Mouse (Mus musculus) T-cell, adult 2 months (primary cell): Measurements from ENCODE around the gene Bahcc1.

ENCODE experiments used
- DNase-seq: peaks from one replicate; pipeline ENCODE4 v3.0.0; 2022; ENCODE audit warnings: low spot score

Gene Bahcc1

GRCm38 (mm10) chr11:120206669-120207090, 26.1 kb upstream of the Bahcc1 start:
- no peak for DNase-seq

- DNase-seq = no peak
These were observed 23.9 kb upstream of the Bahcc1 start for GRCm38 (mm10) chr11:120208848-120209247.

- DNase-seq = no peak
These were observed 23.3 kb upstream of the Bahcc1 start for GRCm38 (mm10) chr11:120209462-120209861.

- DNase-seq = no peak
These were observed 17.0 kb upstream of the Bahcc1 start for GRCm38 (mm10) chr11:120215726-120216241.

- DNase-seq = no peak
These were observed 16.0 kb upstream of the Bahcc1 start for GRCm38 (mm10) chr11:120216540-120217324.

GRCm38 (mm10) chr11:120218176-120218856, 14.4 kb upstream of the Bahcc1 start:
- no peak for DNase-seq

- DNase-seq = no peak
These were observed 13.8 kb upstream of the Bahcc1 start for GRCm38 (mm10) chr11:120218946-120219345.

GRCm38 (mm10) chr11:120219916-120220522, 12.7 kb upstream of the Bahcc1 start:
- no peak for DNase-seq

- no peak for DNase-seq
These were observed 11.6 kb upstream of the Bahcc1 start for GRCm38 (mm10) chr11:120220963-120221827.

GRCm38 (mm10) chr11:120222425-120223104, 10.2 kb upstream of the Bahcc1 start:
- no peak for DNase-seq

- no peak for DNase-seq
These were observed 8.9 kb upstream of the Bahcc1 start for GRCm38 (mm10) chr11:120223586-120224487.

GRCm38 (mm10) chr11:120224488-120225255, 8.1 kb upstream of the Bahcc1 start:
- no peak for DNase-seq

GRCm38 (mm10) chr11:120225256-120226195, 7.2 kb upstream of the Bahcc1 start:
- no peak for DNase-seq

GRCm38 (mm10) chr11:120226421-120227280, 6.1 kb upstream of the Bahcc1 start:
- DNase-seq = no peak

- DNase-seq = no peak
These were observed 5.1 kb upstream of the Bahcc1 start for GRCm38 (mm10) chr11:120227571-120228051.

GRCm38 (mm10) chr11:120228116-120228890, 4.4 kb upstream of the Bahcc1 start:
- no peak for DNase-seq
